Mouse (Mus musculus) urinary bladder, postnatal 25 days (tissue): ENCODE data around the gene Sass6.
"Not testable (repeated sequence)": the region's sequence is repeated elsewhere in the genome, so short reads cannot be mapped to it uniquely, and the experiment has no call there.

ENCODE experiments used
- DNase-seq: peaks from one replicate; pipeline ENCODE4 v3.0.0; 2022; ENCODE audit warnings: low spot score

Gene Sass6

DNA sequence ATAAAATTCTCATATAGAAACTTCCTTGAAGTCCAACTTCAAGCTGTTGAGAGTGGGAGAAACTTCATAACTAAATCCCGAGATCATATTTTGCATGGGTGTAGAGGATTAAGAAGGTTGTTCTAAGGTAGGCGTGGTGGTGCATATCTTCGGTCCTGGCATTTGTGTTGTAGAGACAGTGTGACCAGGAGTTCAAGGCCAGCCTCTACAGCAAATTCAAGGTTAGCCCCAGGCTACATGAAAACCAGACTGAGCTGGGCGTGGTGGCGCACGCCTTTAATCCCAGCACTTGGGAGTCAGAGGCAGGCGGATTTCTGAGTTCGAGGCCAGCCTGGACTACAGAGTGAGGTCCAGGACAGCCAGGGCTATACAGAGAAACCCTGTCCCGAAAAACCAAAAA, 69.5 kb downstream of the Sass6 start:
- DNase-seq: not testable (repeated sequence)
